Mouse (Mus musculus): Measurements from ENCODE around the gene Ndrg2.

GRCm38 (mm10) chr14:51912391-51913061 lies 1.4 kb downstream of the Ndrg2 start:
- no peak for TF ChIP-seq EP300 (optimal IDR thresholded peaks at IDR 0.05)
- TF ChIP-seq CTCF (IDR thresholded peaks at IDR 0.05; ENCODE audit: low read depth) = no peak
